Mouse (Mus musculus) cerebellum, postnatal 4 days (tissue): ENCODE measurements around the gene Slc22a12.
A peak's percentile ranks its signal among the peaks of the same experiment; 100 is the strongest.

Experiments used
- DNase-seq, 2 experiments: peaks; one replicate each; pipeline ENCODE4 v3.0.0; 2022; ENCODE audit warnings: low spot score in 2 of 2, mixed read lengths in 1 of 2

Slc22a12 gene

DNA sequence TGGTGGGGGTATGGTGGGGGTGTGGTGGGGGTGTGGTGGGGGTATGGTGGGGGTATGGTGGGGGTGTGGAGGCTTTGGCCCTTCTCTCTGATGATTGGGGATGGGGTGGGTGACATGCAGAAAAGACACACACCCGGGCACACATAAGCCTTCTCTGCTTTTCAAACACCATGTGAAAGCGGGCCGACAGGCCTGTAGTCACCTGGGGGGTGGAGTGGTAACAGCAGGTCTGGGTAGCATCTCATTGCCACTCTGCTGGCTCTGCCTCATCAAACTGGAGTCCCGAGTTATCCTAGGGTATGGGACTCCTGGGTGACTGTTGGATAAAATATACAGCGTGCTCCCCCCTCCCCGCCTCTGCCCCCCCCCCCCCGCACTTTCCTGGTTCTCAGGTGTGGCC, 48.8 kb downstream of the Slc22a12 start:
- DNase-seq, result no peak

GRCm38 (mm10) chr19:6493219-6493618, 49.6 kb downstream of the Slc22a12 start:
- no peak for DNase-seq

DNA sequence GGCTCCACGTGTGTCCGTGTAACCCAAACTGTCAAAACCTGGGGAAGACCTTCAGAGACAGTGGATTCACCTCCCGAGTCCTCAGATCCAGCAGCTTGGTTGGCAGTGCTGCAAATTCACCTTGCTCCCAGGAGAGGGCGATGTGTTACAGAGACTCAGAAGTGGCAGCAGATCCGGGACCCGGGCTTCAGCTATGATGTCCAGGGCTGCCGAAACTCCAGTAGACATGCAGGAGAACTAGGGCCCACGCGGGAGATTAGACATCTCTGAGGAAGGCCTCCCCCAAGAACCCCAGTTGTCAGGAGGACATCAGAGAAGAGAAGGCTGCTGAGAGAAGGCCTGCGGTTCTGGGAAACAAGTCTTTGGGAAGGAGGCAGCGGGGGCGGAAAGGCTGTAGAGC, 50.7 kb downstream of the Slc22a12 start:
- peak; percentile 56 to 82 for DNase-seq

DNA sequence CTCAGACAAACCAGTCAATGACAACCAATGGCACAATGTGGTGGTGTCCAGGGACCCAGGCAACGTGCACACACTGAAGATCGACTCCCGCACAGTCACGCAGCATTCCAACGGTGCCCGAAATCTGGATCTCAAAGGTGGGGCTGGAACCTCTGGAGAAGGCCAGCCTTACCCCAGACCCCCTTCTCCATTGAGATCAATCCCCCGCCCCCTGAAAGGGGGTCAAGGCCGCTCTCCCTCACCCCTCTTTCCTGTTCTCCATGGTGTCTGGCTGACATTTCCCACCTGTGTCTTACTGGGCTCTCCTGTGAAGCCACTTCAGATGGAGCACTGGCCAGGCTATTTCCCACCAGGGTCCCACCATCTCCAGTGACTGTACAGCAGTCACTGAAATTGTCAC, 51.3 kb downstream of the Slc22a12 start:
- DNase-seq, result no peak

DNA sequence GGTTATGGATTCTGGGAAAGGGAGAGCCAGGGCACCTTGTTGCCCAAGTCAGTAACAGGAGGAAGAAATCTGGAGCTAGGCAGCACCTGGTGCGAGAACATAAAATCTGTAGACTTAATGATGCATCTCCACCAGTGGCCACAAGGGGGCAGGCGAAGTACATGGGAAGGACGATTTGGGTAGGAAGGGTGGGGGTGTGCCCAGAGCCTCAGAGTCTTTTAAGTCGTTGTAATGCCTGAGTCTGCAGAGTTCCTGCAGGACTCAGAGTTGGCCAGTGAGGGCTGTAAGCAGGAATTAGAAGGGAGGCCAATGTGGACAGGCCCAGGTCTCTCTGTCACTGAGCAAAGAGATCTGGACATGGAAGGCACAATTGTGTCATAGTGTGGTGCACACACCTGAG, 53.8 kb downstream of the Slc22a12 start:
- DNase-seq, result peak; percentile 83 to 94
